Mouse (Mus musculus) T-cell, adult 2 months (primary cell): ENCODE measurements around the gene Eqtn.

ENCODE experiments used
- DNase-seq: peaks from one replicate; pipeline ENCODE4 v3.0.0; 2022; ENCODE audit warnings: low spot score

Eqtn gene

DNA sequence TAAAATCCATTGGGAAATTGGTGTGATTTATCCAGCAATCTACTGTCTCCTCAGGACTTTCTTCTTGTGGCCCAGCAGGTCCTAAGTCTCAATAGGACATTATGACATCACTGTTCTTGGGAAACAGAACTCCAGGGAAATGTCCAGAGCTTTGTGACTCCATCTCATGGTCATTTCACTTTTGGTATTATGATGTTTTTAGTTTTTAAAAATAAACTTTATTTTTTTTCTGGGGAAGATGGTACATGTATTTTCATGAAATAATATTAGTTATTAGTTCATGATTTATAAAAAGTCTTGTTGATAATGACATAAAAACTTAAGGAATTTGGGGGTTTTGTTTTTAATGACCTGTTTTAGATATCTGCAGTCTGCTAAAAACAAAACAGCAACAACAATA is at the start of gene Eqtn:
Gene Eqtn (minus strand): TSS at position 101 of the 400 bp plus-strand sequence.
- DNase-seq = no peak

GRCm38 (mm10) chr4:94973321-94973720 is 44.7 kb upstream of the Eqtn start:
- no peak for DNase-seq

DNA sequence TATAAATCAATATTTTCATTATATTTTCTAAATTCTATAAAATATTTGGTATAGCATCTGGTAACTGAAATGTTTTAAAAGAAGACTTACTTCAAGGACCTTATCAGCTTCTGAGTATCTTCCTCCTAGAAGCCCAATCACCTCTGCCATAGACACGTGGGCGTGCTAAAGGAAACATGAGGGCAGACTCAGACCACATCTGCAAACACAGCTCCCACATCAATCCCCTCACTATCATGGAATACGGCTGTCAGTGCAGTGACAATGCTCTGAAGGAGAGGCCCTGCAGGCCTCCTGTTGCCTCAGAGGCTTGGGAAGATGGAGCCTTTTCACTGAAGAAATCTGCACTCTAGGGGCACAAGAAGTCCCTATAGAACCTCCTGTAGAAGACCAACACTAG is 24.1 kb upstream of the Eqtn start:
- DNase-seq = no peak

- DNase-seq = no peak
These were observed 12.7 kb upstream of the Eqtn start for GRCm38 (mm10) chr4:94941221-94941855.

- no peak for DNase-seq
These were observed 26.9 kb downstream of the Eqtn start for GRCm38 (mm10) chr4:94901780-94902179.

DNA sequence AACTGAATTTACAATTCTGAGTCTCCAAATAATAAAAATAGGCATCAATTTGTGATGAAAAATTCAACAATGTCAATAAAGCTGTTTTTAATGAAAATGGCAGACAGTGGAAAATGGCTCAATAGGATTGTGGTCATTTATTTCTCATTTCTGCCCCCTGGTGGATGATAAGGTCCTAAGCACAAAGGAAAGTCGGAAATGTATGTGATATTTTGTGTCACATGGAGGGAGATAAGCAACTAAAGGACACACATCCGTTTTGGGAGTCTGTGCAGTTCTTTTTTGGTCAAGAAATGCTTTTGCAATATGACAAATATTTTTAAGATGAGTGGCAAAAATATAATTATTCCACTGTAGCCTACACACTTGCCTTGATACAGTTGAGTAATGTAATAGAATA is 27.9 kb downstream of the Eqtn start:
- DNase-seq = no peak
